Mouse (Mus musculus): ENCODE results near the gene Arfrp1. TPM values are rescaled to one million over a fixed set of nuclear protein-coding genes. Genes with fewer than 3 reads are reported as not detected.

Gene Arfrp1
- total and polyA plus RNA-seq, 3 experiments, result 29.2 to 55.6 (median 46.0) TPM

GRCm38 (mm10) chr2:181384463-181384862 is 19.3 kb upstream of the Arfrp1 start:
- no peak for DNase-seq (ENCODE audit: extremely low read depth)
- H3K4me1 ChIP-seq (ENCODE audit: control insufficient read depth in 1 of 2, insufficient read depth in 2 of 2), result peaks cover 19 to 32% of the 10 kb centered on the region in 2 experiments
- H3K36me3 ChIP-seq (replicated peaks in 1 of 2; ENCODE audit: control insufficient read depth in 1 of 2, insufficient read depth in 1 of 2, low read length in 1 of 2), result peaks cover 56 to 88% of the 10 kb centered on the region in 2 experiments
- H3K9me3 ChIP-seq (replicated peaks; ENCODE audit: low read length), result no peaks in the 10 kb centered on the region
- H3K4me2 ChIP-seq (ENCODE audit: insufficient read depth, low read depth, poor library complexity, severe bottlenecking), result no peak overlapping the region
- in situ Hi-C loops (cut with MboI; ENCODE audit: low pct_ligation_motif_present, low pct_unique_long_range_greater_than_20kb, low sequenced_read_pairs) (no loop called here), dilution Hi-C loops (cut with MboI; ENCODE audit: extremely low pct_ligation_motif_present, extremely low pct_unique_long_range_greater_than_20kb, low sequenced_read_pairs) (no loop called here)
- no peaks in the 10 kb centered on the region for H3K27me3 ChIP-seq (replicated peaks)
- TF ChIP-seq MAZ (IDR thresholded peaks at IDR 0.05; ENCODE audit: low read depth, low read length) (no peak), SIN3A (IDR thresholded peaks at IDR 0.05; ENCODE audit: low read length) (no peak), SMC3 (IDR thresholded peaks at IDR 0.05; ENCODE audit: low read depth, low read length) (no peak), RAD21 (IDR thresholded peaks at IDR 0.05; ENCODE audit: low read depth, low read length) (no peak), RCOR1 (conservative IDR thresholded peaks at IDR 0.05; ENCODE audit: low read depth, low read length) (no peak), GABPA (IDR thresholded peaks at IDR 0.05; ENCODE audit: insufficient replicate concordance, low read depth, low read length) (no peak), EP300 (IDR thresholded peaks at IDR 0.05; ENCODE audit: low read length) (no peak), USF1 (IDR thresholded peaks at IDR 0.05; ENCODE audit: low read depth, low read length) (no peak)
- no peak overlapping the region for H3K4me3 ChIP-seq (replicated peaks in 1 of 3; ENCODE audit: low read depth in 2 of 3, low read length in 2 of 3, poor library complexity in 1 of 3)
- no peak overlapping the region for H3K9ac ChIP-seq (ENCODE audit: insufficient read depth, low read depth)
- H3K79me2 ChIP-seq (replicated peaks; ENCODE audit: control insufficient read depth, extremely low read depth, insufficient read depth, poor library complexity, severe bottlenecking), result no peaks in the 10 kb centered on the region
- no peak overlapping the region for H3K27ac ChIP-seq (ENCODE audit: insufficient read depth, low read depth)

GRCm38 (mm10) chr2:181381631-181382306 is 16.6 kb upstream of the Arfrp1 start:
- Histone ChIP-seq H3K79me2 (replicated peaks; ENCODE audit: control insufficient read depth, extremely low read depth, insufficient read depth, poor library complexity, severe bottlenecking) (0 out of 2 replicates have a peak, but pooled peaks cover 3% of the 10 kb centered on the region), H3K9ac (ENCODE audit: insufficient read depth, low read depth) (peak overlapping the region; percentile 70), H3K36me3 (replicated peaks in 1 of 2; ENCODE audit: control insufficient read depth in 1 of 2, insufficient read depth in 1 of 2, low read length in 1 of 2) (peaks cover 61 to 93% of the 10 kb centered on the region in 2 experiments), H3K27me3 (replicated peaks) (no peaks in the 10 kb centered on the region), H3K27ac (ENCODE audit: insufficient read depth, low read depth) (peak overlapping the region; percentile 59), H3K4me3 (replicated peaks in 1 of 3; ENCODE audit: low read depth in 2 of 3, low read length in 2 of 3, poor library complexity in 1 of 3) (peak overlapping the region; percentile 55 to 63 (median 62)), H3K9me3 (replicated peaks; ENCODE audit: low read length) (no peaks in the 10 kb centered on the region), H3K4me1 (ENCODE audit: control insufficient read depth in 1 of 2, insufficient read depth in 2 of 2) (peaks cover 19 to 40% of the 10 kb centered on the region in 2 experiments), H3K4me2 (ENCODE audit: insufficient read depth, low read depth, poor library complexity, severe bottlenecking) (peak overlapping the region; percentile 62)
- peak; percentile 65 for DNase-seq (ENCODE audit: extremely low read depth)
- dilution Hi-C loops (cut with MboI; ENCODE audit: extremely low pct_ligation_motif_present, extremely low pct_unique_long_range_greater_than_20kb, low sequenced_read_pairs), result no loop called here
- in situ Hi-C loops (cut with MboI; ENCODE audit: low pct_ligation_motif_present, low pct_unique_long_range_greater_than_20kb, low sequenced_read_pairs), result no loop called here
- TF ChIP-seq MXI1 (IDR thresholded peaks at IDR 0.05; ENCODE audit: low read depth, low read length) (0 out of 2 replicates have a peak, but pooled peaks have one; percentile 40), MEF2A (IDR thresholded peaks at IDR 0.05; ENCODE audit: borderline replicate concordance, low read depth, low read length) (peak; percentile 68; the same call in 1 of the 2 replicates), MAZ (IDR thresholded peaks at IDR 0.05; ENCODE audit: low read depth, low read length) (peak; percentile 83; the same call in 1 of the 2 replicates), RAD21 (IDR thresholded peaks at IDR 0.05; ENCODE audit: low read depth, low read length) (peak; percentile 7), CTCF (conservative IDR thresholded peaks at IDR 0.05 in 1 of 2, IDR thresholded peaks at IDR 0.05 in 1 of 2; ENCODE audit: low read depth in 2 of 2, low read length in 2 of 2) (peak in 1 of 2 experiments; percentile 30; a peak in 2 of 4 replicates), JUN (IDR thresholded peaks at IDR 0.05; ENCODE audit: insufficient read depth, low read depth, low read length) (peak; percentile 43; the same call in 1 of the 2 replicates), TCF12 (IDR thresholded peaks at IDR 0.05; ENCODE audit: low read depth, low read length) (peak; percentile 72), CHD2 (IDR thresholded peaks at IDR 0.05; ENCODE audit: low read length) (0 out of 2 replicates have a peak, but pooled peaks have one; percentile 35), BHLHE40 (IDR thresholded peaks at IDR 0.05; ENCODE audit: low read depth, low read length) (0 out of 2 replicates have a peak, but pooled peaks have one; percentile 24), MAFK (IDR thresholded peaks at IDR 0.05; ENCODE audit: insufficient replicate concordance, low read length) (peak; percentile 61; the same call in 1 of the 2 replicates), JUND (conservative IDR thresholded peaks at IDR 0.05; ENCODE audit: low read depth, low read length) (peak; percentile 83), POLR2A (IDR thresholded peaks at IDR 0.05; ENCODE audit: low read depth, low read length) (no peak), TBP (conservative IDR thresholded peaks at IDR 0.05; ENCODE audit: low read depth, low read length) (0 out of 2 replicates have a peak, but pooled peaks have one; percentile 25), ETS1 (conservative IDR thresholded peaks at IDR 0.05; ENCODE audit: low read depth, low read length) (peak; percentile 57; the same call in 1 of the 2 replicates), MAX (IDR thresholded peaks at IDR 0.05; ENCODE audit: low read length) (0 out of 2 replicates have a peak, but pooled peaks have one; percentile 21), KAT2A (IDR thresholded peaks at IDR 0.05; ENCODE audit: insufficient replicate concordance, low read length) (no peak), ELF1 (IDR thresholded peaks at IDR 0.05; ENCODE audit: low read depth, low read length) (0 out of 2 replicates have a peak, but pooled peaks have one; percentile 25), SIN3A (IDR thresholded peaks at IDR 0.05; ENCODE audit: low read length) (peak; percentile 65), CHD1 (IDR thresholded peaks at IDR 0.05; ENCODE audit: low read depth, low read length) (no peak), IRF4 (IDR thresholded peaks at IDR 0.05; ENCODE audit: low read depth, low read length) (peak; percentile 95), E2F4 (IDR thresholded peaks at IDR 0.05; ENCODE audit: insufficient replicate concordance, low read depth, low read length) (no peak), RCOR1 (conservative IDR thresholded peaks at IDR 0.05; ENCODE audit: low read depth, low read length) (peak; percentile 69; the same call in 1 of the 2 replicates), EP300 (IDR thresholded peaks at IDR 0.05; ENCODE audit: low read length) (peak; percentile 86), MYC (IDR thresholded peaks at IDR 0.05; ENCODE audit: low read depth, low read length) (no peak), ZKSCAN1 (IDR thresholded peaks at IDR 0.05; ENCODE audit: borderline replicate concordance, low read depth, low read length) (no peak)

Data from CH12.LX (cell line).